Mouse (Mus musculus) liver, adult 2 months (tissue): ENCODE measurements at regions not wholly inside any gene's neighbourhood (a gene's known extent, or its start where the extent isn't known, plus 50 kb on each side); places are given as distances from the start of the nearest gene placed in this dataset.
A peak's percentile ranks its signal among the peaks of the same experiment; 100 is the strongest.

Source experiments
- DNase-seq: peaks from one replicate; pipeline ENCODE4 v3.0.0-alpha.2; 2011; ENCODE audit warnings: low read depth, low spot score; ENCODE audit errors: extremely low read depth
- H3K27ac ChIP-seq: fragments of 200-500 bp; replicated peaks from 2 replicates; pipeline ENCODE4 v1.5.1; 2012; ENCODE audit warnings: low read depth, mild to moderate bottlenecking, control low read depth, inconsistent platforms, low read length; ENCODE audit not compliant: insufficient read depth
- H3K27me3 ChIP-seq: fragments of 200-500 bp; 2 replicates; pipeline ENCODE4 v1.6.1; 2012; ENCODE audit warnings: mild to moderate bottlenecking, moderate library complexity, low read length, inconsistent platforms; ENCODE audit not compliant: control insufficient read depth, insufficient read depth
- H3K36me3 ChIP-seq: fragments of 200-500 bp; 2 replicates; pipeline ENCODE4 v1.6.1; 2012; ENCODE audit warnings: low read length, inconsistent platforms; ENCODE audit not compliant: control insufficient read depth, insufficient read depth
- H3K4me1 ChIP-seq: fragments of 200-500 bp; 2 replicates; pipeline ENCODE4 v1.6.1; 2011; ENCODE audit warnings: low read length; ENCODE audit not compliant: control insufficient read depth, insufficient read depth
- H3K4me3 ChIP-seq: fragments of 200-500 bp; 2 replicates; pipeline ENCODE4 v1.5.1; 2011; ENCODE audit warnings: low read depth, mild to moderate bottlenecking, control low read depth, low read length, moderate library complexity; ENCODE audit not compliant: insufficient read depth
- H3K79me2 ChIP-seq: fragments of 200-500 bp; 2 replicates; pipeline ENCODE4 v1.6.1; 2012; ENCODE audit warnings: inconsistent platforms, mild to moderate bottlenecking, low read length, moderate library complexity; ENCODE audit not compliant: control insufficient read depth, insufficient read depth
- H3K9ac ChIP-seq: fragments of 200-500 bp; 2 replicates; pipeline ENCODE4 v1.6.1; 2012; ENCODE audit warnings: low read depth, mild to moderate bottlenecking, control low read depth, inconsistent platforms, low read length
- CTCF ChIP-seq: fragments of 200-500 bp; IDR thresholded peaks from 2 replicates; pipeline ENCODE4 v1.5.1; 2011; ENCODE audit warnings: low read depth, low read length, control low read depth
- POLR2A ChIP-seq: fragments of 200-500 bp; IDR thresholded peaks from 2 replicates; pipeline ENCODE4 v1.6.1; 2011; ENCODE audit warnings: low read length, control low read depth; ENCODE audit not compliant: insufficient read depth; ENCODE audit errors: extremely low read depth
- WGBS: fragments of 180-500 bp; shearing (Covaris S2); methylation state at CpG from one replicate; pipeline ENCODE4 v1.1.7; 2018; 5-methylcytosine and 5-hydroxymethylcytosine counted together

GRCm38 (mm10) chr7:130082662-130083061 lies 437.5 kb downstream of the Ate1 start:
- Histone ChIP-seq H3K36me3 (no peaks in the 10 kb centered on the region), H3K79me2 (no peaks in the 10 kb centered on the region), H3K4me1 (no peaks in the 10 kb centered on the region), H3K27me3 (no peaks in the 10 kb centered on the region), H3K27ac (no peak overlapping the region), H3K9ac (no peak overlapping the region), H3K4me3 (no peak overlapping the region)
- 92% methylated on average over 4 of the region's 4 CpGs for WGBS
- TF ChIP-seq CTCF (no peak), POLR2A (no peak)
- no peak for DNase-seq

- TF ChIP-seq POLR2A (no peak), CTCF (no peak)
- Histone ChIP-seq H3K79me2 (no peaks in the 10 kb centered on the region), H3K9ac (no peak overlapping the region), H3K27ac (no peak overlapping the region), H3K36me3 (no peaks in the 10 kb centered on the region), H3K4me1 (no peaks in the 10 kb centered on the region), H3K27me3 (no peaks in the 10 kb centered on the region), H3K4me3 (no peak overlapping the region)
- no peak for DNase-seq
Measured at GRCm38 (mm10) chr7:130085706-130086105, 434.5 kb downstream of the Ate1 start.

- Histone ChIP-seq H3K4me1 (no peaks in the 10 kb centered on the region), H3K27me3 (no peaks in the 10 kb centered on the region), H3K4me3 (no peak overlapping the region), H3K27ac (no peak overlapping the region), H3K36me3 (no peaks in the 10 kb centered on the region), H3K79me2 (no peaks in the 10 kb centered on the region), H3K9ac (no peak overlapping the region)
- TF ChIP-seq CTCF (no peak), POLR2A (no peak)
- DNase-seq = no peak
- 91% methylated on average over 8 of the region's 8 CpGs for WGBS
Measured at GRCm38 (mm10) chr7:130089896-130090610, 430.1 kb downstream of the Ate1 start.

GRCm38 (mm10) chr7:130091942-130092341 lies 428.2 kb downstream of the Ate1 start:
- H3K36me3 ChIP-seq = no peaks in the 10 kb centered on the region
- no peak overlapping the region for H3K27ac ChIP-seq
- TF ChIP-seq CTCF (no peak), POLR2A (no peak)
- no peak overlapping the region for H3K4me3 ChIP-seq
- no peaks in the 10 kb centered on the region for H3K79me2 ChIP-seq
- no peak overlapping the region for H3K9ac ChIP-seq
- DNase-seq = no peak
- WGBS = 86% methylated on average over 3 of the region's 3 CpGs
- H3K4me1 ChIP-seq = no peaks in the 10 kb centered on the region
- H3K27me3 ChIP-seq = no peaks in the 10 kb centered on the region

- no peak overlapping the region for H3K9ac ChIP-seq
- H3K27ac ChIP-seq = no peak overlapping the region
- H3K4me3 ChIP-seq = no peak overlapping the region
- H3K36me3 ChIP-seq = no peaks in the 10 kb centered on the region
- DNase-seq = no peak
- H3K4me1 ChIP-seq = no peaks in the 10 kb centered on the region
- TF ChIP-seq POLR2A = no peak
- no peak for TF ChIP-seq CTCF
- 79% methylated on average over 4 of the region's 4 CpGs for WGBS
- H3K79me2 ChIP-seq = no peaks in the 10 kb centered on the region
- no peaks in the 10 kb centered on the region for H3K27me3 ChIP-seq
Measured at GRCm38 (mm10) chr7:130095141-130095540, 425.0 kb downstream of the Ate1 start.

- Histone ChIP-seq H3K27me3 (no peaks in the 10 kb centered on the region), H3K36me3 (no peaks in the 10 kb centered on the region), H3K9ac (no peak overlapping the region), H3K4me3 (no peak overlapping the region), H3K79me2 (no peaks in the 10 kb centered on the region), H3K27ac (no peak overlapping the region), H3K4me1 (no peaks in the 10 kb centered on the region)
- DNase-seq = peak; percentile 42
- WGBS = 21% methylated on average over 10 of the region's 10 CpGs
- no peak for TF ChIP-seq CTCF
- no peak for TF ChIP-seq POLR2A
Measured at GRCm38 (mm10) chr7:130098606-130099005, 421.6 kb downstream of the Ate1 start.
